Mouse (Mus musculus): ENCODE measurements at regions not wholly inside any gene's neighbourhood (a gene's known extent, or its start where the extent isn't known, plus 50 kb on each side); places are given as distances from the start of the nearest gene placed in this dataset.

GRCm38 (mm10) chr15:62148680-62149237, 1225.9 kb upstream of the A1bg start:
- in situ Hi-C loops (cut with MboI, MseI), result no loop called here

GRCm38 (mm10) chr15:62147343-62147953, 1224.6 kb upstream of the A1bg start:
- in situ Hi-C loops (cut with MboI, MseI), result no loop called here

- in situ Hi-C loops (cut with MboI, MseI), result no loop called here
Measured at GRCm38 (mm10) chr15:62145643-62146285, 1223.0 kb upstream of the A1bg start.

- in situ Hi-C loops (cut with MboI, MseI), result no loop called here
Measured at GRCm38 (mm10) chr15:62144776-62145564, 1222.2 kb upstream of the A1bg start.

GRCm38 (mm10) chr15:62139859-62140258, 1217.0 kb upstream of the A1bg start:
- in situ Hi-C loops (cut with MboI, MseI), result no loop called here

GRCm38 (mm10) chr15:62139192-62139591, 1216.4 kb upstream of the A1bg start:
- in situ Hi-C loops (cut with MboI, MseI), result no loop called here

- in situ Hi-C loops (cut with MboI, MseI), result no loop called here
Measured at GRCm38 (mm10) chr15:62138701-62139100, 1215.9 kb upstream of the A1bg start.

GRCm38 (mm10) chr15:62136932-62137594, 1214.3 kb upstream of the A1bg start:
- in situ Hi-C loops (cut with MboI, MseI), result no loop called here

- in situ Hi-C loops (cut with MboI, MseI), result no loop called here
Measured at GRCm38 (mm10) chr15:62134835-62135234, 1212.0 kb upstream of the A1bg start.

GRCm38 (mm10) chr15:62134308-62134707, 1211.5 kb upstream of the A1bg start:
- in situ Hi-C loops (cut with MboI, MseI), result no loop called here

- in situ Hi-C loops (cut with MboI, MseI), result no loop called here
Measured at GRCm38 (mm10) chr15:62132895-62133294, 1210.1 kb upstream of the A1bg start.

GRCm38 (mm10) chr15:62131686-62132085, 1208.9 kb upstream of the A1bg start:
- in situ Hi-C loops (cut with MboI, MseI), result no loop called here

- in situ Hi-C loops (cut with MboI, MseI), result no loop called here
Measured at GRCm38 (mm10) chr15:62130530-62130929, 1207.7 kb upstream of the A1bg start.

GRCm38 (mm10) chr15:62128546-62129212, 1205.9 kb upstream of the A1bg start:
- in situ Hi-C loops (cut with MboI, MseI), result loop anchor here (5.0 kb wide), 1 partner anchor 46 kb away; no protein-coding TSS in a partner anchor

GRCm38 (mm10) chr15:62127602-62128158, 1204.9 kb upstream of the A1bg start:
- in situ Hi-C loops (cut with MboI, MseI), result loop anchor here (5.0 kb wide), 1 partner anchor 45 kb away; no protein-coding TSS in a partner anchor

- in situ Hi-C loops (cut with MboI, MseI), result loop anchor here (5.0 kb wide), 1 partner anchor 43 kb away; no protein-coding TSS in a partner anchor
Measured at GRCm38 (mm10) chr15:62125718-62126117, 1202.9 kb upstream of the A1bg start.

GRCm38 (mm10) chr15:62123756-62124155, 1200.9 kb upstream of the A1bg start:
- in situ Hi-C loops (cut with MboI, MseI), result no loop called here

GRCm38 (mm10) chr15:62122265-62123023, 1199.6 kb upstream of the A1bg start:
- in situ Hi-C loops (cut with MboI, MseI), result no loop called here

- in situ Hi-C loops (cut with MboI, MseI), result no loop called here
Measured at GRCm38 (mm10) chr15:62121696-62122095, 1198.9 kb upstream of the A1bg start.

- in situ Hi-C loops (cut with MboI, MseI), result no loop called here
Measured at GRCm38 (mm10) chr15:62120735-62121134, 1197.9 kb upstream of the A1bg start.

All from T-helper 2 cell (primary cell).